Mouse (Mus musculus): Measurements from ENCODE around the gene Cdr2l. TPM values are rescaled to one million over a fixed set of nuclear protein-coding genes. Genes with fewer than 3 reads are reported as not detected.
A peak's percentile ranks its signal among the peaks of the same experiment; 100 is the strongest.

Gene Cdr2l
- total and polyA plus RNA-seq, 3 experiments: 0.05 TPM; not detected in 2

- Histone ChIP-seq H3K9me3 (replicated peaks) (no peaks in the 10 kb centered on the region), H3K4me3 (ENCODE audit: low read depth, low read length) (no peak overlapping the region), H3K36me3 (replicated peaks) (peaks cover 61% of the 10 kb centered on the region), H3K4me1 (ENCODE audit: insufficient read depth, low read depth, low read length) (peaks cover 45% of the 10 kb centered on the region), H3K27me3 (ENCODE audit: insufficient read depth, low read length) (no peaks in the 10 kb centered on the region)
- no peak for ATAC-seq (ENCODE audit: extremely low read depth, insufficient number of reproducible peaks, low FRiP score, poor library complexity, severe bottlenecking)
- DNase-seq (ENCODE audit: low spot score): no peak
- no peak for TF ChIP-seq POLR2AphosphoS5 (IDR thresholded peaks at IDR 0.05; ENCODE audit: insufficient replicate concordance, low read depth, low read length)
- TF ChIP-seq GATA1 (IDR thresholded peaks at IDR 0.05; ENCODE audit: borderline replicate concordance, low read length): no peak
- no peak for TF ChIP-seq TAL1 (conservative IDR thresholded peaks at IDR 0.05; ENCODE audit: low read depth, low read length)
- TF ChIP-seq GATA2 (IDR thresholded peaks at IDR 0.05; ENCODE audit: borderline replicate concordance, low read depth, low read length): no peak
- no peak for TF ChIP-seq CTCF (IDR thresholded peaks at IDR 0.05; ENCODE audit: low read depth, low read length)
Observed at GRCm38 (mm10) chr11:115421972-115422371, 40.3 kb downstream of the Cdr2l start.

GRCm38 (mm10) chr11:115423091-115423490 is 41.4 kb downstream of the Cdr2l start:
- Histone ChIP-seq H3K36me3 (replicated peaks) (peaks cover 61% of the 10 kb centered on the region), H3K4me1 (ENCODE audit: insufficient read depth, low read depth, low read length) (peaks cover 36% of the 10 kb centered on the region), H3K9me3 (replicated peaks) (no peaks in the 10 kb centered on the region), H3K27me3 (ENCODE audit: insufficient read depth, low read length) (no peaks in the 10 kb centered on the region), H3K4me3 (ENCODE audit: low read depth, low read length) (no peak overlapping the region)
- DNase-seq (ENCODE audit: low spot score) (no peak), ATAC-seq (ENCODE audit: extremely low read depth, insufficient number of reproducible peaks, low FRiP score, poor library complexity, severe bottlenecking) (no peak)
- no peak for TF ChIP-seq GATA1 (IDR thresholded peaks at IDR 0.05; ENCODE audit: borderline replicate concordance, low read length)
- no peak for TF ChIP-seq CTCF (IDR thresholded peaks at IDR 0.05; ENCODE audit: low read depth, low read length)
- TF ChIP-seq POLR2AphosphoS5 (IDR thresholded peaks at IDR 0.05; ENCODE audit: insufficient replicate concordance, low read depth, low read length): no peak
- TF ChIP-seq GATA2 (IDR thresholded peaks at IDR 0.05; ENCODE audit: borderline replicate concordance, low read depth, low read length): no peak
- TF ChIP-seq TAL1 (conservative IDR thresholded peaks at IDR 0.05; ENCODE audit: low read depth, low read length): no peak

GRCm38 (mm10) chr11:115424666-115425065 is 43.0 kb downstream of the Cdr2l start:
- Histone ChIP-seq H3K9me3 (replicated peaks) (no peaks in the 10 kb centered on the region), H3K4me1 (ENCODE audit: insufficient read depth, low read depth, low read length) (peaks cover 25% of the 10 kb centered on the region), H3K36me3 (replicated peaks) (peaks cover 72% of the 10 kb centered on the region), H3K4me3 (ENCODE audit: low read depth, low read length) (no peak overlapping the region), H3K27me3 (ENCODE audit: insufficient read depth, low read length) (no peaks in the 10 kb centered on the region)
- no peak for ATAC-seq (ENCODE audit: extremely low read depth, insufficient number of reproducible peaks, low FRiP score, poor library complexity, severe bottlenecking)
- no peak for TF ChIP-seq GATA1 (IDR thresholded peaks at IDR 0.05; ENCODE audit: borderline replicate concordance, low read length)
- TF ChIP-seq TAL1 (conservative IDR thresholded peaks at IDR 0.05; ENCODE audit: low read depth, low read length): no peak
- TF ChIP-seq GATA2 (IDR thresholded peaks at IDR 0.05; ENCODE audit: borderline replicate concordance, low read depth, low read length): no peak
- no peak for TF ChIP-seq POLR2AphosphoS5 (IDR thresholded peaks at IDR 0.05; ENCODE audit: insufficient replicate concordance, low read depth, low read length)
- TF ChIP-seq CTCF (IDR thresholded peaks at IDR 0.05; ENCODE audit: low read depth, low read length): no peak
- no peak for DNase-seq (ENCODE audit: low spot score)

GRCm38 (mm10) chr11:115425671-115426070 is 44.0 kb downstream of the Cdr2l start:
- peaks cover 82% of the 10 kb centered on the region for H3K36me3 ChIP-seq (replicated peaks)
- ATAC-seq (ENCODE audit: extremely low read depth, insufficient number of reproducible peaks, low FRiP score, poor library complexity, severe bottlenecking): no peak
- TF ChIP-seq GATA1 (IDR thresholded peaks at IDR 0.05; ENCODE audit: borderline replicate concordance, low read length): no peak
- no peak for TF ChIP-seq POLR2AphosphoS5 (IDR thresholded peaks at IDR 0.05; ENCODE audit: insufficient replicate concordance, low read depth, low read length)
- no peak for TF ChIP-seq TAL1 (conservative IDR thresholded peaks at IDR 0.05; ENCODE audit: low read depth, low read length)
- no peaks in the 10 kb centered on the region for H3K9me3 ChIP-seq (replicated peaks)
- DNase-seq (ENCODE audit: low spot score): no peak
- no peaks in the 10 kb centered on the region for H3K27me3 ChIP-seq (ENCODE audit: insufficient read depth, low read length)
- peaks cover 21% of the 10 kb centered on the region for H3K4me1 ChIP-seq (ENCODE audit: insufficient read depth, low read depth, low read length)
- H3K4me3 ChIP-seq (ENCODE audit: low read depth, low read length): no peak overlapping the region

GRCm38 (mm10) chr11:115427482-115428331 is 46.0 kb downstream of the Cdr2l start:
- ATAC-seq (ENCODE audit: extremely low read depth, insufficient number of reproducible peaks, low FRiP score, poor library complexity, severe bottlenecking): peak; percentile 63
- Histone ChIP-seq H3K4me1 (ENCODE audit: insufficient read depth, low read depth, low read length) (peaks cover 3% of the 10 kb centered on the region), H3K27me3 (ENCODE audit: insufficient read depth, low read length) (no peaks in the 10 kb centered on the region), H3K4me3 (ENCODE audit: low read depth, low read length) (no peak overlapping the region), H3K36me3 (replicated peaks) (peaks cover 92% of the 10 kb centered on the region), H3K9me3 (replicated peaks) (no peaks in the 10 kb centered on the region)
- DNase-seq (ENCODE audit: low spot score): peak; percentile 83
- TF ChIP-seq GATA2 (IDR thresholded peaks at IDR 0.05; ENCODE audit: borderline replicate concordance, low read depth, low read length) (no peak), GATA1 (IDR thresholded peaks at IDR 0.05; ENCODE audit: borderline replicate concordance, low read length) (no peak), CTCF (IDR thresholded peaks at IDR 0.05; ENCODE audit: low read depth, low read length) (peak; percentile 48), TAL1 (conservative IDR thresholded peaks at IDR 0.05; ENCODE audit: low read depth, low read length) (no peak), POLR2AphosphoS5 (IDR thresholded peaks at IDR 0.05; ENCODE audit: insufficient replicate concordance, low read depth, low read length) (no peak)

- Histone ChIP-seq H3K36me3 (replicated peaks) (peaks cover 88% of the 10 kb centered on the region), H3K4me3 (ENCODE audit: low read depth, low read length) (no peak overlapping the region), H3K27me3 (ENCODE audit: insufficient read depth, low read length) (no peaks in the 10 kb centered on the region), H3K9me3 (replicated peaks) (no peaks in the 10 kb centered on the region), H3K4me1 (ENCODE audit: insufficient read depth, low read depth, low read length) (peaks cover 3% of the 10 kb centered on the region)
- TF ChIP-seq CTCF (IDR thresholded peaks at IDR 0.05; ENCODE audit: low read depth, low read length) (no peak), GATA2 (IDR thresholded peaks at IDR 0.05; ENCODE audit: borderline replicate concordance, low read depth, low read length) (no peak), POLR2AphosphoS5 (IDR thresholded peaks at IDR 0.05; ENCODE audit: insufficient replicate concordance, low read depth, low read length) (no peak), GATA1 (IDR thresholded peaks at IDR 0.05; ENCODE audit: borderline replicate concordance, low read length) (no peak), TAL1 (conservative IDR thresholded peaks at IDR 0.05; ENCODE audit: low read depth, low read length) (no peak)
- DNase-seq (ENCODE audit: low spot score): no peak
- ATAC-seq (ENCODE audit: extremely low read depth, insufficient number of reproducible peaks, low FRiP score, poor library complexity, severe bottlenecking): no peak
Observed at GRCm38 (mm10) chr11:115429307-115429706, 47.6 kb downstream of the Cdr2l start.
